Mouse (Mus musculus) kidney, postnatal 0 days (tissue): ENCODE measurements at regions not wholly inside any gene's neighbourhood (a gene's known extent, or its start where the extent isn't known, plus 50 kb on each side); places are given as distances from the start of the nearest gene placed in this dataset.
"Not testable (repeated sequence)": the region's sequence is repeated elsewhere in the genome, so short reads cannot be mapped to it uniquely, and the experiment has no call there.

Experiments
- ATAC-seq: fragments of 200-750 bp; cut with Nextera tagmentation; replicated peaks from 2 replicates; pipeline ENCODE4 v1.8.0; 2017; ENCODE audit warnings: low read depth, moderate number of reproducible peaks, moderate TSS enrichment, moderate library complexity; ENCODE audit not compliant: low FRiP score
- DNase-seq: peaks from one replicate; pipeline ENCODE4 v3.0.0-alpha.2; 2016; ENCODE audit warnings: low spot score
- H3K27ac ChIP-seq: fragments of 300-500 bp; sonication (generic); 2 replicates; pipeline ENCODE4 v1.5.1; 2014; ENCODE audit warnings: mild to moderate bottlenecking
- H3K27me3 ChIP-seq: fragments of 300-500 bp; sonication (generic); 2 replicates; pipeline ENCODE4 v1.6.1; 2014; ENCODE audit warnings: low read length, mixed read lengths; ENCODE audit not compliant: insufficient read depth
- H3K36me3 ChIP-seq: fragments of 300-500 bp; sonication (generic); 2 replicates; pipeline ENCODE4 v1.6.1; 2014; ENCODE audit warnings: low read length, mixed read lengths; ENCODE audit not compliant: insufficient read depth
- H3K4me1 ChIP-seq: fragments of 300-500 bp; sonication (generic); replicated peaks from 2 replicates; pipeline ENCODE4 v1.6.1; 2014; ENCODE audit warnings: antibody characterized with exemption, low read length, mixed read lengths; ENCODE audit not compliant: insufficient read depth
- H3K4me2 ChIP-seq: fragments of 300-500 bp; sonication (generic); 2 replicates; pipeline ENCODE4 v1.6.1; 2014; ENCODE audit warnings: mild to moderate bottlenecking, low read length, moderate library complexity, mixed read lengths
- H3K4me3 ChIP-seq: fragments of 300-500 bp; sonication (generic); replicated peaks from 2 replicates; pipeline ENCODE4 v1.5.1; 2014; ENCODE audit warnings: low read depth, low read length
- H3K9ac ChIP-seq: fragments of 300-500 bp; sonication (generic); 2 replicates; pipeline ENCODE4 v1.6.1; 2014; ENCODE audit warnings: low read depth, low read length
- H3K9me3 ChIP-seq: fragments of 300-500 bp; sonication (generic); replicated peaks from 2 replicates; pipeline ENCODE4 v1.6.1; 2016; ENCODE audit warnings: low read length, inconsistent platforms, mixed read lengths
- CTCF ChIP-seq: IDR thresholded peaks from 2 replicates; pipeline ENCODE4 v1.5.1; 2016; ENCODE audit warnings: antibody characterized with exemption, low read depth, mild to moderate bottlenecking, moderate library complexity
- WGBS: fragments of 180-500 bp; shearing (Covaris S2); extraction: QIAGEN DNeasy Blood & Tissue Kit; methylation state at CpG from one replicate; pipeline ENCODE4 v1.1.7; 2014; 5-methylcytosine and 5-hydroxymethylcytosine counted together

DNA sequence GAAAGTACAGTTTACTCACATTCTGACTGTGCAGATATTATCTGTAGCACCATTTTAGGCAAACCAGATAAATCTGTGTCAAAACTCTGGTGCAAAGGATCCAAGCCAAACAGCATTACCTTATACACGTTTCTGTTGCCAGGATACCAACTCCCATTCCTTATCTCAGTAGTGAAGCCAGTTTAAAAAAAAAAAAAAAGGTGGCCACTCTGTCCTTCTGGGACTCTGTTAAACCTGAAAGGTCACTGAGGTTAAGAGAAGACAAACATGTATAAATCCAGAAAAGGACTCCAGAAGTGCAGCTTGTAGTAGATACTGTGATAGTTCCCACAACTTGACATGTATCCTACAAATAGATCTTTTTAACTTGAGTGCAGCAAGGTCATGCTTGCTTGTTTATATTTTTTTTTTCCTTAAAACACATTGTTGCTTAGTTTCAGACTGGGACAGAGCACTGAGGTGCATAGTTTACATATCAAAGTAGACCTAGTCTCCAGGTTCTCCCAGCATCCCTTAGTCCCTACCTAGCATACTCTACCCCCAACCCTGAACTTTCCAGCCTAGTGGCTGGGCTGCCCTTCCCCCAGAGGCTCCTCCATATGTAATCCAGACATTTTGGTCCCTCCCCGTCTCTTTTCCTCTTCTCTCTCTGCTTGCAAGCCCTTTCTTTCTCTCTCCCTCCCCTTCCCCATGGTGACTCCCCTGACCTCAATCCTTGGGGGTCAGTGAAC is 116.7 kb upstream of the Rhobtb1 start:
- H3K4me3 ChIP-seq: no peak overlapping the region
- no peaks in the 10 kb centered on the region for H3K9me3 ChIP-seq
- no peaks in the 10 kb centered on the region for H3K4me1 ChIP-seq
- no peak for ATAC-seq
- no peak overlapping the region for H3K9ac ChIP-seq
- H3K36me3 ChIP-seq: no peaks in the 10 kb centered on the region
- no peak overlapping the region for H3K4me2 ChIP-seq
- H3K27me3 ChIP-seq: no peaks in the 10 kb centered on the region
- no peak for TF ChIP-seq CTCF
- DNase-seq: no peak
- H3K27ac ChIP-seq: no peak overlapping the region
- 52% methylated on average over 2 of the region's 2 CpGs for WGBS

DNA sequence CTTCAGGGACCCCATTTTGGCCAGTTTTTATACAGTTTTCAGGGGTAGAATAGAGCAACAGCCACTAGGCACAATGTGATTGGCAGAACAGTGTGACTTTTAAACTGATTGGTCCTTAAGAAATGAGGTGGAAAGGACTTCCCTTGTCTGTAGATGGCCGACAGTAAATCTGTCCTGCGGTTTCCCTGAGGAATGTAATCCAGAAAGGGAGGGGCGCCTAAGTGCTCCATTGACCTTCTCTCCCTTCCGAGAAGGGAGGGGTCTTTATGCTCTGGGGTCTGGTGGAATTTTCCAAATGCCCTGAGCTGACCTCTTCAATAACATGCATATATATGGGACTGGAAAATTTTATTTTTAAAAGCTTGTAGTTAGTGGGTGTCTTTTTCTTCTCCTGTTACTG is 115.7 kb upstream of the Rhobtb1 start:
- not testable (repeated sequence) for H3K4me1 ChIP-seq

DNA sequence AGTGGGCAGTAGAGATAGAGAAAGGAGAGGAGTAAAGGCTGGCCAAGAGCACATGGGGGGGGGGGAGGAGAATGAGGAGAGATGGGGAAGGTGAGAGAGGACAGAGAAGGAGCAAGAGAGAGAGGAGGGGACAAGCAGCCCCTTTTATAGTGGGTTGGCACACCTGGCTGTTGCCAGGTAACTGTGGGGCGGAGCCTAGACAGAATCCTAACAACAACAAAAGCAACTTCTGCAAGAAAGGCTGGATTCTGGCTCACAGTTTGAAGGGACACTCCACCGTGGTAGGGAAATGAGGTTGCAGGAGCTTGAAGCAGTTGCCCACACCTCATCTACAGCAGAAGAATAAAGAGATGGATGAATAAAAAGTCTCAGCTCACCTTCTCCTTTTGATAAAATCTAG is 115.1 kb upstream of the Rhobtb1 start:
- Histone ChIP-seq H3K27ac (no peak overlapping the region), H3K9ac (no peak overlapping the region), H3K4me3 (no peak overlapping the region), H3K4me2 (no peak overlapping the region), H3K36me3 (no peaks in the 10 kb centered on the region), H3K27me3 (no peaks in the 10 kb centered on the region), H3K4me1 (no peaks in the 10 kb centered on the region), H3K9me3 (no peaks in the 10 kb centered on the region)
- no peak for TF ChIP-seq CTCF
- ATAC-seq (no peak), DNase-seq (no peak)
- 91% methylated on average over 2 of the region's 2 CpGs for WGBS

More for the DNA sequence above, 115.7 kb upstream of the Rhobtb1 start:
- not testable (repeated sequence) for H3K9me3 ChIP-seq, H3K27ac ChIP-seq, ATAC-seq, DNase-seq, H3K4me2 ChIP-seq, H3K4me3 ChIP-seq, H3K36me3 ChIP-seq, H3K9ac ChIP-seq, H3K27me3 ChIP-seq
- WGBS: 57% methylated on average over 4 of the region's 4 CpGs

DNA sequence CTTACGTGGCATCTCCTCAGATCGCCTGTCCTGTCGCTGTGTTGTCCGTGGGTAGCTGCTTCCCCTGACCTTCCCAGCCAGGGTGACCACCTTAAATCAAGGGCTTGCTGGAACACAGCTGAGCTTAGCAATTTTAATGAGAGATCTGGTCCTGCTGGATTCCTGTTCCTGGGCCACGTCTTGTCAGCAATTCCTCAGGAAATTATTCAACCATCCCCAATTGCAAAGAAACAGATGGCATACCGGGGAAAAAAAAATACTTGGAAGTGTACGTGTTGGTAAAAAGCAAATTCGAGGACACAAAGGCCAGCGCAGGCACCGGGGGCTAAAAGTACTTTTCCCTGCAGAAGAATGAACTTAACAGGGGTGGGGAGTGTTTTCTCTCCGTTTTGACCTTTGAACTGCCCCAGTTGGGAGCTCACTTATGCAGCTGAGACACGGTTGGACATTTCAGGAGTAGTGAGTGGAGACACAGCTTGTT is 107.0 kb upstream of the Rhobtb1 start:
- ATAC-seq (peak; percentile 49; the same call in 1 of the 2 replicates), DNase-seq (peak; percentile 64)
- Histone ChIP-seq H3K9me3 (no peaks in the 10 kb centered on the region), H3K36me3 (no peaks in the 10 kb centered on the region), H3K4me3 (no peak overlapping the region), H3K27me3 (no peaks in the 10 kb centered on the region), H3K4me2 (no peak overlapping the region), H3K4me1 (peaks cover 14% of the 10 kb centered on the region; the same call in 1 of the 2 replicates), H3K27ac (no peak overlapping the region; the same call in 1 of the 2 replicates), H3K9ac (no peak overlapping the region)
- TF ChIP-seq CTCF: no peak
- WGBS: 12% methylated on average over 12 of the region's 12 CpGs

DNA sequence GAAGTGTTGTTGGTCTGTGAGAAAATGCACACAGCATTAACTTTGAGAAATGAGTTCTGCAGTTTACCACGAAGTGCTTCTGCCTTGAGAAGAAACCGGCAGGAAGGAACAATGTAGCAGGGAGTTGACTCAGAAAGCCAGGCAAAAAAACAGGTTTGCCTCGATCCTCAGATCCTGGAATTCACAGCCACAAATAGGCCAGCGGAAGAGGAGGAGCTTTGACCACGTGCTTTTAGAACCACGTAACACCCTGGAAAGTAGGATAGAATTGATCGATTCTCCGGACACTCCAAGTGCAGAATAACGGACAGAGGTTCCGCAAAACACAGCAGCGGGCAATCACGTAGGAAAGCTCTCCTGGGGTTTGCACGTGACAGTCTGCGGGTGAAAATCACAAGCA is 106.0 kb upstream of the Rhobtb1 start:
- Histone ChIP-seq H3K4me3 (no peak overlapping the region), H3K4me1 (peaks cover 14% of the 10 kb centered on the region; the same call in 1 of the 2 replicates), H3K9me3 (no peaks in the 10 kb centered on the region), H3K27me3 (no peaks in the 10 kb centered on the region), H3K9ac (no peak overlapping the region), H3K4me2 (no peak overlapping the region), H3K27ac (0 out of 2 replicates have a peak overlapping the region, but pooled peaks have one; percentile 20), H3K36me3 (no peaks in the 10 kb centered on the region)
- no peak for ATAC-seq
- WGBS: 71% methylated on average over 14 of the region's 14 CpGs
- TF ChIP-seq CTCF: no peak
- no peak for DNase-seq

DNA sequence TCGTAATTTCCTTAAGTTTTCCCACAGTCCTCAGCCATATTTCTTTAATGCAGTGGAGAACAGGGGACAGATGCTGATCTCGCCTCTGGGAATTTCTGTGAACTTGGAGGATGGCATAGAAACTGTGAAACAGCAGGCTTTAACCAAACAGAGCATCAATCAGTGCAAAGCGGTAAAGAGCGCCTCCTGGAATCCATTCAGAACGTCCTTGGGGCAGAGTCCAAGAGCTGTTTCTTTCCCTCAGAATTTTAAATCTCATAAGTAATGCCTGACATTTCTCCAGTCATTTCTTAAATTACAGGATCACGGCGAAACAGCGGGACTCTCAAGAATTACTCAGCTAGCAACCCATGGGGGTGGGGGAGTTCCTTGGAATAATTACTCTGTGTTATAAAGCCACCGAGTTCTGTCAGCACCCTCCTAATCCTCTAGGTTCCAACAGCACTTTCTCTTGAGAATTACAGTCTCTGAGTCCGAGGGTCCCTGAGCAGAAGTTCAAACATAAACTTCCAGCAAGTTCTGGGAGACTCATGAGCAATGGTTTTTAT is 105.2 kb upstream of the Rhobtb1 start:
- 28% methylated on average over 10 of the region's 10 CpGs for WGBS
- H3K9ac ChIP-seq: no peak overlapping the region
- H3K27me3 ChIP-seq: no peaks in the 10 kb centered on the region
- H3K4me1 ChIP-seq: peaks cover 14% of the 10 kb centered on the region; the same call in 1 of the 2 replicates
- peak overlapping the region; percentile 6; the same call in 1 of the 2 replicates for H3K4me2 ChIP-seq
- DNase-seq (peak; percentile 39), ATAC-seq (no peak)
- H3K9me3 ChIP-seq: no peaks in the 10 kb centered on the region
- H3K27ac ChIP-seq: no peak overlapping the region
- no peaks in the 10 kb centered on the region for H3K36me3 ChIP-seq
- no peak overlapping the region for H3K4me3 ChIP-seq
- no peak for TF ChIP-seq CTCF
